Mouse (Mus musculus) cerebral cortex, adult 2 months (tissue): ENCODE data around the gene Litaf.

Source experiments
- WGBS: fragments of 180-500 bp; shearing (Covaris S2); methylation state at CpG from one replicate; pipeline ENCODE4 v1.1.7; 2018; 5-methylcytosine and 5-hydroxymethylcytosine counted together

Gene Litaf

GRCm38 (mm10) chr16:10915066-10915465, 150.9 kb downstream of the Litaf start:
- WGBS, result 98% methylated on average over 4 of the region's 4 CpGs

GRCm38 (mm10) chr16:10911061-10911460, 154.9 kb downstream of the Litaf start:
- 94% methylated on average over 2 of the region's 2 CpGs for WGBS

DNA sequence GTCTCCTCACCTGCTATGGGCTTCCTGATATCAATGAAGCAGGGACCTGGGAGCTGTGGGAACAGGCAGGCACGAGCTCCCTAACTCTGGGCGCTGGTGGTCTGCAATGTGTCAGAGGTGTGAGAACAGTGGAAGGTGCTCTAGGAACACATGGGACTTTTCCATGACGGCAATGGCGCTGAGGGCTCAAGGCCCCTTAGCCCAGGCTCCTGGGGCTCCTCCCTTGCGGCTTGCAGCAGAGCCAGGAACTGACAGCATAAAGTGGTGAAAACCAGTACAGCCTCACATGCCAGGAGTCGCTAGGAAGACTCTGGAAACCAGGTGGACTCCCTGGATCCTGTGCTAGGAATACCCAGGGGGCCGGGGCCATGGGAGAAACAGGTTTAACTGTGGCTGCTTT, 155.4 kb downstream of the Litaf start:
- 96% methylated on average over 7 of the region's 7 CpGs for WGBS
